Mouse (Mus musculus) testis, adult 2 months (tissue): ENCODE data around the gene Pex14.

ENCODE experiments used
- CTCF ChIP-seq: fragments of 200-500 bp; IDR thresholded peaks from 2 replicates; pipeline ENCODE4 v1.5.1; 2012; ENCODE audit warnings: low read depth, mild to moderate bottlenecking, inconsistent platforms, low read length, moderate library complexity; ENCODE audit not compliant: control insufficient read depth, insufficient read depth, insufficient replicate concordance
- POLR2A ChIP-seq: fragments of 200-500 bp; IDR thresholded peaks from 2 replicates; pipeline ENCODE4 v1.6.1; 2012; ENCODE audit warnings: low read depth, mild to moderate bottlenecking, inconsistent platforms, low read length, moderate library complexity; ENCODE audit not compliant: control insufficient read depth

- TF ChIP-seq CTCF (no peak), POLR2A (no peak)
Measured at GRCm38 (mm10) chr4:149059713-149060112, 40.0 kb downstream of the Pex14 start.
